Mouse (Mus musculus): ENCODE measurements around the gene Bnc2. TPM values are rescaled to one million over a fixed set of nuclear protein-coding genes. Genes with fewer than 3 reads are reported as not detected.
A peak's percentile ranks its signal among the peaks of the same experiment; 100 is the strongest.

Bnc2 gene
- polyA plus RNA-seq, 1 experiment from 2014 or later, result 2.3 TPM

DNA sequence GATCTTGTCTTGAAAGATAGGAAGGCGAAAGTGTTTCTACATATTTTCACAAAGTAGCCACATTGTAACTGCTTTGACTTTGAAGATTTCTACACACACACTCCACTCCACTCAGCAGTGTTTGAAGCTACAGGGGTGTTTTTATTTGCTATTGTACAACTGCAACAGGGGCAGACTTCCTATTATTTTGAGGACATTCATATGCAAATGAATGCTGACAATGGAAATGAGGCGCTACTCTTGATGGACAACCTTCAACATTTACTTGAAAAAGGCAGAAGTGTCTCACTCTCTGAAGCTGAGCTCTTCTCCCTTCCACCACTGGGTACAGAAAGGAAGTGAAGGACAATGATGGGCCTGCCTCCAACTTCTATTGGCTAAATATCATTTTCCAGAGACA, 146.7 kb downstream of the Bnc2 start:
- Histone ChIP-seq H3K27ac (replicated peaks) (no peak overlapping the region), H3K4me1 (peaks cover 29% of the 10 kb centered on the region), H3K9ac (replicated peaks) (no peak overlapping the region), H3K9me3 (no peaks in the 10 kb centered on the region), H3K36me3 (no peaks in the 10 kb centered on the region), H3K4me3 (no peak overlapping the region), H3K4me2 (replicated peaks) (no peak overlapping the region), H3K27me3 (peaks cover 3% of the 10 kb centered on the region; the same call in 1 of the 2 replicates)
- no peak for ATAC-seq (replicated peaks)
- 23% methylated on average over 2 of the region's 2 CpGs for WGBS

DNA sequence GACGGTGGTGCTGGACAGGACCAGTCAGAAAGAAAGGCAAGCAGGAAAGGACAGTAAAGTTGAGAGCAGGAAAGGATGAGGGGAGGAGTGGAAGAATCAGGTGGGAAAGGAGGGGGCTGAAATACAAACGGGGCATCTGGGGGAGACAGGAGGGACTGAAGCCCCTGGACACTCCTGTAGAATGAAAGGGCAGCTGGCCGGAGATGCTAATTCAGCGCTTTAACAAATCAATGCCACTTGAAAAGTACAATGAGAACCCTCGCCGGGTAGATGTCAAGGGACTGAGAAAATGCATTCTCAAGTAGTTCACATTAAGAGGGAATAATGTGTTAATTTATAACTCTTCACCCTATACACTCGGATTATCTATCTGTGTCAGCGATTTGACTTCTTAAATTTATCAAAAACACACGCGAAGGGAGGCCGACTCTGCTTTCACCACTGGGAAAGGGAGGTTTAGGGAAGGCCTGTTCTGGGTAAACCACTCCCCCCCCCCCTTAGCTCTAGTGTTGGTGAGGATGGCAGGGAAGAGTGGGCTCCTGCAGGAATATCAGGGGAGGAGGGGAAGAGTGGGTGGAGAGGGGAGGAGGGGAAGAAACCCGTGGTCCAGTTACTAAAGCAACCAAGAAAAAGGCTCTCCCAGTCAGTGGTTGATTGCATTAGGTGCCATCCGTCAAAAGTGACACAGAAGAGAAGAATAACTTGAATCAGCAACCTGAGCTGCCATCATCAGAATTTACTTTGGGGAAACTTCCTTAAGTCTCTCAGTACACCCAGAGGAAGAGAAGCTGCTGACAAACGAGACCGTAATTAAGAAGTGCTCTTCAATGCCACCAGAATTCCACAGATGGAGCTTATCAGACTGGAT, 147.8 kb downstream of the Bnc2 start:
- Histone ChIP-seq H3K4me1 (peaks cover 35% of the 10 kb centered on the region), H3K9me3 (no peaks in the 10 kb centered on the region), H3K4me2 (replicated peaks) (no peak overlapping the region), H3K4me3 (no peak overlapping the region), H3K36me3 (no peaks in the 10 kb centered on the region), H3K27ac (replicated peaks) (no peak overlapping the region), H3K27me3 (peaks cover 3% of the 10 kb centered on the region; the same call in 1 of the 2 replicates), H3K9ac (replicated peaks) (no peak overlapping the region)
- ATAC-seq (replicated peaks), result no peak
- WGBS, result 13% methylated on average over 15 of the region's 15 CpGs

DNA sequence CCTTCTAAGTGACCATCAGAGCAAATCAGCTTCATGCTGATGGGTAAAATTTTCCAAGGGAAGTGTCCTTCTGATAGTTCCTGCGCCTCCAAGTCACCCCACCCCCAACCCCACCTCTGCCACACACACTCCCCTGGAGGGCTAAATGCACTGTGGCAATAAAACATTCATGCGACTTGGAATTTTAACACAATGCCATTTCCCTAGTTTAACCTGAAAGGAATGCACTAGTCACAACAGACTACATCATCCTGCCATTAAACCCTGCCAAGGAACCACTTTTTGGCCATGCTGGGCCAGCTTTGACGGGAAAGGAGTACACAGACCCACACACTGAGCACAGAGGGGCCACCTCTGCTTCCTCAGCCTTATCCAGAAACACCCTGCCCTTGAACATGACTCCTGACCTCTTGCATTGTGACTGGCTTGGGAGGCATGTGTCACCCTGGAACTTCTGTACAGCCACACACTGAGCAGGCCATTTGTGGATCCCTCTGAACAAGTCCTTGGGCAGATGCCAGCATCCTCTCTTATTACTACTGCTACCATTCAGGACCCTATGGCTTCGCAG, 151.3 kb downstream of the Bnc2 start:
- WGBS, result 12% methylated on average over 4 of the region's 4 CpGs
- Histone ChIP-seq H3K9me3 (no peaks in the 10 kb centered on the region), H3K36me3 (no peaks in the 10 kb centered on the region), H3K27ac (replicated peaks) (no peak overlapping the region), H3K4me1 (peaks cover 25% of the 10 kb centered on the region), H3K9ac (replicated peaks) (no peak overlapping the region), H3K27me3 (peaks cover 3% of the 10 kb centered on the region; the same call in 1 of the 2 replicates), H3K4me3 (no peak overlapping the region), H3K4me2 (replicated peaks) (no peak overlapping the region)
- ATAC-seq (replicated peaks), result peak; percentile 72

DNA sequence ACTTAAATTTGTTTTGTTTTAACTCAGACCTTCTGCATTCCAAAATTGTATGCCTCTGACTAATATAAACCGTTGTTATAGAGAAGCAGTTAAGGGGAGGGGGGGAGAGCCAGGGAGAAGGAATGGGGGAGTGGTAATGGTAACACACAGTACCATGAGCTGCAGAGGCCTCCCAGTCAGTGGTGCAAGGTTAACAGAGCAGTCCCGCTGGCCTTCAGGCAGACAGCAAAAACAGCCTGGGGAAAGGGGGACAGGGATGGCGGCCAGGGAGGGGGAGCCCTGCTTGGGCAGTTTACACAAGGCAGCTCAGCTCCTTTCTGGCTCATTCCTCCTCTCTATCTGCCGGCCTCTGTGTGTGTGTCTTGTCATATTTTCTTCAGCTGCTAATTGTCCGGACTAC, 151.9 kb downstream of the Bnc2 start:
- Histone ChIP-seq H3K27me3 (peaks cover 3% of the 10 kb centered on the region; the same call in 1 of the 2 replicates), H3K4me2 (replicated peaks) (no peak overlapping the region), H3K4me1 (peaks cover 21% of the 10 kb centered on the region), H3K4me3 (no peak overlapping the region), H3K9ac (replicated peaks) (no peak overlapping the region), H3K27ac (replicated peaks) (no peak overlapping the region), H3K36me3 (no peaks in the 10 kb centered on the region), H3K9me3 (no peaks in the 10 kb centered on the region)
- WGBS, result 12% methylated on average over 5 of the region's 5 CpGs
- ATAC-seq (replicated peaks), result peak; percentile 69

DNA sequence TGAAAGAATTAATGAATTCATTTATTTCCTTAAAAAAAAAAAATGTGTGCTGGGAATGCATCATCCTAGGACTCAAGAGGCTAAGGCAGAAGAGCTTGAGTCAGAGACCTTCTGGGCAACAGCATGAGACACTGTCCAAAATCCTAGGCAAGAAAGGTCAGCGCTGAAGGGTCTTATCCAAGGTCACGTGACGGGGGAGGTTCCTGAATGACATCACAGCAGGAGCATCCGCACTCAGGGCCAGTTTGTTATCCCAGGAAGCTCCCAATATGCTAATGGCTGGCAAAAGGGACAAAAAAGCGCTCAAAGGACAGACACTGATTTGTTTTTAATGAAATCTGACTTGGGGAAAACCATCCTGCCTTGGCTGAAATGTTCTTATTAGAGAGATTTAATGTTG, 153.5 kb downstream of the Bnc2 start:
- Histone ChIP-seq H3K4me2 (replicated peaks) (no peak overlapping the region), H3K4me1 (peaks cover 14% of the 10 kb centered on the region)
- WGBS, result 86% methylated on average over 5 of the region's 5 CpGs

DNA sequence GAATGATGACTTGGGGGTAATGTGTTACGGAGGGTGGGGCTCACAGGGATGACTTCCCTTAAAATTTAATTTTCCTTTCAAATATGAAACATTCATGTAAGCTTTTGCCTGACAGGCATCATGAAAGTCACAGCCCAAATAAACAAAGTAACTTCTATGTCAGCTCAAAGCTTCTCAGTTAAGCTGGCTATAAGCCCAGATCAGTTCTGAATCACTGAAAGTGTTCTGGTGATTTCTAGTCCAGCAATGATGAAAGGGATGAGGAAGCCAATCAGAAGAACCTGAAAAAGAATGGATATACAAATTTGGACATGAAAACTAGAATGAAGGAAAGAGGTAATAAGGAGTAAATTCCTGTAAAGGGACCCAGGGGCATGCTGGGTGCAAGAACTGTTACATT, 164.6 kb downstream of the Bnc2 start:
- no peaks in the 10 kb centered on the region for H3K4me1 ChIP-seq
- no peaks in the 10 kb centered on the region for H3K9me3 ChIP-seq
- 87% methylated on average over 1 of the region's 1 CpGs for WGBS
- H3K9ac ChIP-seq (replicated peaks), result no peak overlapping the region
- no peak overlapping the region for H3K4me3 ChIP-seq
- H3K4me2 ChIP-seq (replicated peaks), result no peak overlapping the region
- no peak for ATAC-seq (replicated peaks)
- H3K27me3 ChIP-seq, result no peaks in the 10 kb centered on the region
- H3K27ac ChIP-seq (replicated peaks), result no peak overlapping the region
- H3K36me3 ChIP-seq, result no peaks in the 10 kb centered on the region

More for the DNA sequence above, 153.5 kb downstream of the Bnc2 start:
- H3K9ac ChIP-seq (replicated peaks), result no peak overlapping the region
- H3K4me3 ChIP-seq, result no peak overlapping the region
- no peaks in the 10 kb centered on the region for H3K9me3 ChIP-seq
- H3K36me3 ChIP-seq, result no peaks in the 10 kb centered on the region
- peaks cover 3% of the 10 kb centered on the region; the same call in 1 of the 2 replicates for H3K27me3 ChIP-seq
- no peak for ATAC-seq (replicated peaks)
- H3K27ac ChIP-seq (replicated peaks), result no peak overlapping the region

DNA sequence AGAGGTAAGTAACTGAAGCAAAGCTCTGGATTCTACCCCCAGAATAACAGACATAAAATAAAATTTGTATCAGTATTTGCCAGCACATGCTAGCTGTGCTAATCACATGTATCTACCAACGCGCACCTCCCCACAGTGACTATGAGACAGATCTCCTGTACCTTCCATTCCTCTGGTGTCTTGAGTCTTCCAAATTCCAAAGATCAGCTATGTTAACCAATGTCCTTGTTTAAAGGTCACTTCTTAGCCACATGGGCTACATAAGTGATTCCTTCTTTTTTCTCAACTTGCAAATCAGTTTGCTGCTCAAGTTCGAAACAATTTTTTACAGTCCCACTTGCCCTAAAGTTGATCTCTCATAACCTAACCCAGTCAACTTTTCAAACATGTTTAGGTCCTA, 167.5 kb downstream of the Bnc2 start:
- no peaks in the 10 kb centered on the region for H3K9me3 ChIP-seq
- no peak overlapping the region for H3K27ac ChIP-seq (replicated peaks)
- no peak overlapping the region for H3K9ac ChIP-seq (replicated peaks)
- no peak for ATAC-seq (replicated peaks)
- no peaks in the 10 kb centered on the region; the same call in 1 of the 2 replicates for H3K4me1 ChIP-seq
- no peak overlapping the region for H3K4me3 ChIP-seq
- H3K36me3 ChIP-seq, result no peaks in the 10 kb centered on the region
- no peaks in the 10 kb centered on the region for H3K27me3 ChIP-seq
- 97% methylated on average over 3 of the region's 3 CpGs for WGBS
- H3K4me2 ChIP-seq (replicated peaks), result no peak overlapping the region

DNA sequence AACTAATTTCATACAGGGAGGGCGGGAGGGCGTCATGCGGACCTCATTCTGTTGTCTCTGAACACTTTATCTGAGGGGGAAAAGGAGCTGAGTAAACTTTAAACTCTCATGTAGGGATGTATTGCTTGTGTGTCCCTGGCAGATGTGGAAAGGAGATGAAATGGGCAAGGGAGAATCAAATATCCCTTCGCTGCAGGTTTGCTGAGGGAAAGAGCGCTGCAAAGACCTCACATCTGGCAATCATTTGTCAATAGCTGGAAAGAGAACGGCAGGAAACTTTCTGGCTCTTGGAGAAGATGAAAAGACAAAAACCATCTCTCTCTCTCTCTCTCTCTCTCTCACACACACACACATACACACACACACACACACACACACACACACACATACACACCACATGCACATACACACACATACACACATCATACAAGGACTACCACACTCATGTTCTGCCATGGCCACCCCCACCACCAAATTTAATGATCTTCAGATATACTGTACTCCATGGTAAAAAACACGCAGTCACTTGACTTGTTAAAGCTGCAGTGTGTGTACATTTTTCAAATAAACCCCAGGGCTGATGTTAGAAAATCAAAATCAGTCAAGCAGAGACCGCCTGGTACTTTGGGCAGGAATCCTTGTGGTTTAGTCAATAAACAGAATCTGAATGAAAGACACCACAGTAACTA, 172.3 kb downstream of the Bnc2 start:
- Histone ChIP-seq H3K27me3 (no peaks in the 10 kb centered on the region), H3K27ac (replicated peaks) (no peak overlapping the region), H3K9me3 (no peaks in the 10 kb centered on the region), H3K4me1 (no peaks in the 10 kb centered on the region; the same call in 1 of the 2 replicates), H3K36me3 (no peaks in the 10 kb centered on the region), H3K4me2 (replicated peaks) (no peak overlapping the region), H3K4me3 (no peak overlapping the region), H3K9ac (replicated peaks) (no peak overlapping the region)
- ATAC-seq (replicated peaks), result no peak
- WGBS, result 86% methylated on average over 8 of the region's 8 CpGs

DNA sequence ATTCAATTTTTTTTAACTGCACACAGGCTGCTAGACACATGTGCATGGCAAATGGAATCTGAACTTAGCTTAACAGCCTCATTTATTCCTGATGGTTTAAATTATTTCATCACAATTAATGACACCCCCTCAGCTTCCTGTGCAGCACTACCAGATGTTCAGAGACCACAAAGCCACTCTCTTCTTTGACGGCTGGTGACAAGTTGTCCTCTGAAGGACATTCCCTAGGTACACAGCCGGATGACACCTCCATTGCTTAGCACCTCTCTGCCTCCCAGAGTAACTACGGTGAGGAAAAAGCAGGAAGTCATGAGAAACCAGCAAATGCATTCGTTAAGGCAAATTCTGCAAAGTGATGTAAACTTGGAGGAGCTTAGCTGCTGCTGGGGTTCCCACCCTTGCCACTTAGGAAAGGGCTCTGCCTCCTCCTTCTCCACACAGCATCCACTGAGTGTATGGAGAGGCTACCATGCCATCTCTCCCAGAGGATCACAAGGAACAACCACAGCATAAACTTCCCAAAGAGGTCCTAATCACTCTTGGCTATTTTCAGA, 174.2 kb downstream of the Bnc2 start:
- Histone ChIP-seq H3K9ac (replicated peaks) (no peak overlapping the region), H3K9me3 (no peaks in the 10 kb centered on the region), H3K4me2 (replicated peaks) (no peak overlapping the region), H3K27ac (replicated peaks) (no peak overlapping the region), H3K4me1 (no peaks in the 10 kb centered on the region; the same call in 1 of the 2 replicates), H3K27me3 (no peaks in the 10 kb centered on the region), H3K36me3 (no peaks in the 10 kb centered on the region), H3K4me3 (no peak overlapping the region)
- no peak for ATAC-seq (replicated peaks)
- 59% methylated on average over 4 of the region's 4 CpGs for WGBS

DNA sequence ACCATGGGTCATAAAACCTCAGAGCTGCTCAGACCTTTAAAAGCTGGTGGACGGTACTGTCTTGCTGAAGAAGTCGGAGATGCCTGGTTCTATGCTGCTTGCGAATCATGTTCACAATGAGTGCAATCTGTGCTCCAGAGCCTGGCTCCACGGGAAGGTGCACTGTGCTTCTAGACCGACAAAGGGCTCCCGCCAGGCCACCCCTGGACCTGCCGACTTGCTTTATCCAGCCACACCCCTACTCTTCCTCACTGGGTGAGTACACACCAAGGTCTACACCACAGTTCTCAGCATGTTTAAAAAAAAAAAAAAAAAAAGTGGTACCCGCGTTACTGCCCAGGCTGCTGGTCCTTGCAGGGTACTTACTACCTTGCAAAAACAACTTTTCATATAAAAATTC, 174.8 kb downstream of the Bnc2 start:
- WGBS, result 70% methylated on average over 9 of the region's 9 CpGs
- Histone ChIP-seq H3K4me2 (replicated peaks) (no peak overlapping the region), H3K27ac (replicated peaks) (no peak overlapping the region), H3K9ac (replicated peaks) (no peak overlapping the region), H3K27me3 (no peaks in the 10 kb centered on the region), H3K4me1 (no peaks in the 10 kb centered on the region; the same call in 1 of the 2 replicates), H3K4me3 (no peak overlapping the region), H3K36me3 (no peaks in the 10 kb centered on the region), H3K9me3 (no peaks in the 10 kb centered on the region)
- ATAC-seq (replicated peaks), result no peak

DNA sequence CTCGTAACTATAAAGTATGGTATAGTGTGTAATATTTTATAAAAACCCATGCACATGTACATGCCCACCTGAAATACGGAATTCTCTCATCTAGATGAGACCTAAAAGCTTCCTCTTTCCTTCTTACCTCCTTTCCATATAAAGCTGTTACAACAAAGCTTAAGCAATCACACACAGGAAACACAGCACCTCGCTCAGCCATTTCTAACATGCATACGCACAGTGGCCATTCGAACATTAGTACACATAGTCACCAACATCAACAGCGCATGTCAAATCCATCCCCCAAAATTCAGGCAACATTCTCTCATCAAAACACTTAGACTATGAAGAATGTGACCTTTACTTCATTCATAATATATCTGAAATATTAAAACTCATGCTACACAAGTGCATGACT, 176.6 kb downstream of the Bnc2 start:
- H3K4me3 ChIP-seq, result no peak overlapping the region
- H3K9me3 ChIP-seq, result no peaks in the 10 kb centered on the region
- H3K4me2 ChIP-seq (replicated peaks), result no peak overlapping the region
- no peaks in the 10 kb centered on the region; the same call in 1 of the 2 replicates for H3K4me1 ChIP-seq
- no peak overlapping the region for H3K9ac ChIP-seq (replicated peaks)
- H3K27me3 ChIP-seq, result no peaks in the 10 kb centered on the region
- WGBS, result 93% methylated on average over 6 of the region's 6 CpGs
- no peaks in the 10 kb centered on the region for H3K36me3 ChIP-seq
- ATAC-seq (replicated peaks), result no peak
- H3K27ac ChIP-seq (replicated peaks), result no peak overlapping the region

DNA sequence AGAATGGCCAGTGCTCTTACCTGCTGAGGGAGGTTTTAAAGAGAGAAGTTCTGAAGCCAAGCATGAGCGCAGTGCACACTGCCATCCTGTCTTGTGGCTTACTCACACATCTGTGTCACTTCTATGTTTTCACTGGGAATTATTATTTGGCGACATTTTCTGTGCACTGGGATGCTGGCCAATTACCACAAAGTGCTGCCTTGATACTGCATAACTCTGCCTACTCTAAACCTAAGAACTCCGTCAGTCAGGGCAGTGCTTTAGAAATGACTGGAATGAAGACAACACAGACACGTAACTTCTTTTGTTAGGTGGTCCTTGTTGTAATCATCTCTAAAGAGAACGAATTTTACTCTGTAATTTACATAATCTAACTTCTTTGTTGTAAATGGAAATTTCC, 186.8 kb downstream of the Bnc2 start:
- Histone ChIP-seq H3K9me3 (no peaks in the 10 kb centered on the region), H3K27me3 (no peaks in the 10 kb centered on the region), H3K27ac (replicated peaks) (no peak overlapping the region), H3K4me2 (replicated peaks) (no peak overlapping the region), H3K4me3 (no peak overlapping the region), H3K9ac (replicated peaks) (no peak overlapping the region), H3K36me3 (no peaks in the 10 kb centered on the region), H3K4me1 (no peaks in the 10 kb centered on the region)
- 28% methylated on average over 5 of the region's 5 CpGs for WGBS
- no peak for ATAC-seq (replicated peaks)

Data from forebrain, embryonic 15.5 days (tissue).